Mouse (Mus musculus) stomach, postnatal 0 days (tissue): ENCODE measurements around the gene Fcer1g.

Experiments used
- CTCF ChIP-seq: IDR thresholded peaks from 2 replicates; pipeline ENCODE4 v1.5.1; 2016; ENCODE audit warnings: antibody characterized with exemption, low read depth, mild to moderate bottlenecking, moderate library complexity
- EP300 ChIP-seq: optimal IDR thresholded peaks from 2 replicates; pipeline ENCODE3; 2016; ENCODE audit warnings: antibody characterized with exemption

- no peak for TF ChIP-seq CTCF
- TF ChIP-seq EP300: no peak
Observed at GRCm38 (mm10) chr1:171260316-171260715, 26.2 kb upstream of the Fcer1g start.
